Mouse (Mus musculus) heart, postnatal 10 days (tissue): ENCODE measurements around the gene Trabd2b. TPM values are rescaled to one million over a fixed set of nuclear protein-coding genes. Genes with fewer than 3 reads are reported as not detected.

ENCODE experiments used
- DNase-seq, 2 experiments: peaks; one replicate each; pipeline ENCODE4 v3.0.0; 2021
- intact Hi-C: fragments of 180-260 bp; cut with DNase I; formaldehyde crosslinking; loops from one replicate; pipeline ENCODE4 v1.15.1; 2025
- total RNA-seq, 2 experiments: library from RNA; stranded (reverse); gene quantifications; 2 replicates each; pipeline ENCODE4 v1.2.3; 2021

Trabd2b gene
- total RNA-seq, 2 experiments from 2014 or later: 21.1 to 25.6 TPM

DNA sequence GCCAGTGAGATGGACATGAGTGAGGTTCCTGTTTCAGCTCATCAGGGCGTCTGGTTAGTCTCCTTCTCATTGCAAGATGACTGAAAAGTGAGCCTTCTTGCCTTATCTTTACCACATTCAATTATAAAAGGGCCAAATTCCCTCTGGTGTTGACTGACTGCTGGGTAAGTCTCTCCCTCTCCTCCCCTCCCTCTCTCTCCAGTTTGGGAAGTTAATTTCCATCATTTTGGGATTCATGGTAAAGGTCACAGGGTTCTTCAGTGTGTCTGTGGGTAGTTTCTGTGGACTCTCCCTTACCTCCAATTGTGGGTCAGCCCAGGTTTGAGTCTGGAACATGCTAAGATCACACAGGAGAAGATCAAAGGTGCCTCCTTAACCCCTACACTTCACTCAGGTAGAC, 28.2 kb downstream of the Trabd2b start:
- intact Hi-C loops: loop anchor here (2.0 kb wide), 1 partner anchor 28 kb away; the partner anchor contains the start of gene Trabd2b

GRCm38 (mm10) chr4:114435381-114435780, 28.9 kb downstream of the Trabd2b start:
- DNase-seq: no peak
- intact Hi-C loops: loop anchor here (2.0 kb wide), 1 partner anchor 29 kb away; the partner anchor contains the start of gene Trabd2b

More for the DNA sequence above, 28.2 kb downstream of the Trabd2b start:
- no peak for DNase-seq

DNA sequence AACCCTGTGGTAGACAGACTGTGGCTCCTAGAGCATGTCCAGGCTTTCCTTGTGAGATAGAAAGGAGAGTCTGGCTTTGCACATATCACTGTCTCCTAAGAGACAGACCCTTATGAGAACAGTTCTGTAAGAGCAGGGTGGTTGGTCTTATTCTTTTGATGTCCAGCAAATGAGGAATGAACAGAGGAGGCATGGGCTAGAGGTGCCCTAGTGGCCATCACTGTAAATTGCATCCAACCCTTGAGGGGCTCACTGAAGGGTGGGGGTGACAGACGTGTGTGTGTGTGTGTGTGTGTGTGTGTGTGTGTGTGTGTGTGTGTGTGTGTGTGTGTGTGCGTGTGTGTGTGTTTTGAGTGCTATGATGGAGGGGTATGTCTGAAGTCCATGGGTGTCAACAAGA, 32.2 kb downstream of the Trabd2b start:
- DNase-seq: no peak
- intact Hi-C loops: no loop called here

DNA sequence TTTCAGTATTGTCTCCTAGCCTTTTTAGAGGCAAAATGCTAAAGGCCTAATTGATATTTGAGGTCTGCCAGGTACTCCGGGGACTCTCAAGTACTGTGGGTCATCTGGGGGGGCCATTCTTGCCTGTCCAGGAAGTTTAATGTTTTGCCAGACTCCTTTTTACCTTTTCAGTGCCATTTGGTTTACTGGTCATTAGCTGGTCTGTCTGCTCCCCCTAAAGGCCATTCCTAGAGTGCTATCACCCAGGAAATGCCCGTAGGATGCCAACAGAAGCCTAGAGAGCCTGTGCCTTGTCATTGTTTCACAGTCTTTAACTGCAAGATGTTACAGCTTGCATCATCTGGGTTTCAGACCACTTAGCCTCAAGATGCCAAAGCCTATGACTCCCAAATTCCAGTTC, 35.7 kb downstream of the Trabd2b start:
- peak in 1 of 2 experiments; percentile 36 for DNase-seq
- intact Hi-C loops: loop anchor here (5.0 kb wide), 1 partner anchor 95 kb away; no protein-coding TSS in a partner anchor

- no peak for DNase-seq
- intact Hi-C loops: loop anchor here (5.0 kb wide), 1 partner anchor 95 kb away; no protein-coding TSS in a partner anchor
Measured at GRCm38 (mm10) chr4:114442661-114443060, 36.1 kb downstream of the Trabd2b start.

DNA sequence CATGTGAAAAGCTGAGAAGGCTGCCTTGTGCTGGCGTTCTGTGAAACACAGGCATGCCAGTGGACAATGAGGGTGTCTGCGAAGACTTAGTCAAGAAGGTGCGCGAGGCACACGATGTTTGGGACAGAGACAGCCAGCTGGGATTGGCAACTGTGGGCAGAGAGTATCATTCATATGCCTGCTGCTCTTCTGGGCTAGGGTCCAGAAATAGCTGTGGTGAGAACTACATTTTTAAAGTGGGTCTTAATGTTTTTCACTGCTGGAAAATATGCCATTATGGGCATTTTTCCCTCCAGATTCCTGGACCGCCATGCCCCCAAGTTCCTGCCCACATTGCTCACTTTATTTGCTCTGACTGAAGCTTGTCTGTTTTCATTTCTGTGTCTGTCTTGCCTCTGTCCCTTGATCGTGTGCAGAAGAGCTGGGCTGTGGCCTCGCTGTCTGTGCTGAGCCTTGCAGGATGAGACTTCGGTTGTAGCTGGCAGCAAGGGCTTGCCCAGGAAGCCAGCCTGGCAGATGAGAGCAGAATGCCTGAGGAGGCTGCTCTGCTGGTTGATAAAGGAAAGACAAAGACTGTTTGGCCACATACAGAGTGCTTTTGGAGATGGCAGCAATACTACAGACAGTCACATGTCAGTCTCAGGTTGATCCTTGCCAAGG, 42.0 kb downstream of the Trabd2b start:
- intact Hi-C loops: no loop called here
- DNase-seq: no peak

DNA sequence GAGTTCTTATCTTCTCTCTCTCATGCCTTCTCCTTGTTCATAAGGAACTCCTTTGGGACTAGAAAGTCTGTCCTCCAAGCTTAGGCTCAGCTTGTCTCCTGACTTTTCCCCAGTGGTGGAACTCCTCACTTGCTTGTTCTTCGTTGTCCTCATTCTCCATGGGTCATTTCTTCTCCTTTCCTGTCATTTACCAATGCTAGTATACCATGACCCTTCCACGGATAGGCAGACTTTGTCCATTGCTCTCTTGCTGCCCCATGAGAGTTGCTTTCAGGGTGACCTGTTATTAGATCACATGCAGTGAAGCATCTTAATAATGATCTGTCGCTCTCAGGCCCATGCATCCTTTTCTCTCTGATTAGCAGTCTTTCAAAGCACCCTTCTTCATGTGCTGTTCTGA, 46.6 kb downstream of the Trabd2b start:
- no peak for DNase-seq
- intact Hi-C loops: no loop called here

GRCm38 (mm10) chr4:114454016-114454415, 47.5 kb downstream of the Trabd2b start:
- intact Hi-C loops: no loop called here
- DNase-seq: no peak

DNA sequence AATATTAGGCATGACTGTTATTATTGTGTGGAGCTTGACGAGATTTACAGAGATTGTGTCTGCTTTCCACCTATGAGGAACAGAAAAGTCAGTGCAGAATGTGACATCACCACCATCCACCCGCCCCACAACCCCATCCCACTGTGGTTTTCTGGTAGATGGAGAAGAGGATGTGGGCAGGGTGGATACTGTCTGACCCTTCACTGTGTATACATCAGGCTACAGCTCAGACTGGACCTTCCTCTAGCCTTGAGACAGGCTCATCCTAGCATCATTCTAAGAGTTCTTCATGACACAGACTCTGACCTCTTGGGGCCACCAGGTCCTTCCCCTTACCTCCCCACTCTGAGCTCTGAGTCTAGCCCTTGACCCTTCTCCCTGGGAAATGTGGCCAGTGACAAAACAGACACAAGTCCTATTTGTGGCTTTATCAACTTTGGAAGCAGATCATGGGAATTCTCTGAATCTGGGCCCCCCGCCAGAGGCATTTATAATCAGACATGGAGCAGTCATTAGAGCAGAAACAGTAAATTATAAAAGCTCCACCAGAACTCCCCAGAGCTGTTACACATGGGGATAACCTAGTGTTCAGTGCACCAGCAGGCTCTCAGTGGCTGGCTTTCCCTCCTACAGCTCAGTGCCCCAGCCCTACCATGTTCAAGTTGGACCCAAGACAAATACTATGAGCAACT, 48.1 kb downstream of the Trabd2b start:
- intact Hi-C loops: no loop called here
- DNase-seq: peak; percentile 86 to 89

DNA sequence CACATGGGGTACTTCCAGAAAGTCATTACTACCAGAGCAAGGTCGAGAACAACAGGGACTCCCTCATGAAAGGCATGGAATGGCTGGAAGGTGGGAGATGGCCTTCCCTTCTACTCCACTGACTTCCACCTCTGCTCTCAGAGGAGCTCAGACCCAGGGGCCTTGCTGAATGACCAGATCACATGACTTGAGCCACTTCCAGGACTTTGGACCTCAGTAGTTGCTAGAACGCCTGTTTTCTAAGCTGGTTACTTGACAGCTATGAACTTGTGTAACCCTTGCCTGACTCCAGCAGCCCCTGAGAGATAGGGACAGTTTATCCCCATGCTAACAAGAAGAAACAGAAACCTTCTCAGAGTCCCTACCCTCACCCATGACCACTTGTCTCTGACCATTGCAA, 50.6 kb downstream of the Trabd2b start:
- no peak for DNase-seq
- intact Hi-C loops: no loop called here

DNA sequence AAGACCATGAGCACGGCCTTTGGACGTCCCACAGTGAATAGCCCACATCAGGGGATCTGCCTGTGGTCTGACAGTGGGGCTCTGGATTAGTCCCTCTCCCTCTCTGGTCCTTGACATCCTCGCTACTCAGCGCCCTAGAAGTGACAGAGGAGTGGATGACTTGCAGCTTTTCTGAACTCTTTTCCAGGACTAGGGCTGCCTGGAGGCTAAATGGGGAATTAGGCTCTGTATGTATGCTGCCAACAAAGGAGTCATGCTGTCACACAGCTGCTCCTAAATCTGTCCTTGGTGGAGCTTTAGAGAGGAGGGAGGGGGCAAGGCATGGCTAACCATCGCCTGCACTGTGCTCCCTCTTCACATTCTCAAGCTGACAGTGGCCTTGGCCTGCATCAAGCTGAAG, 53.1 kb downstream of the Trabd2b start:
- DNase-seq: peak; percentile 64 to 79
- intact Hi-C loops: no loop called here

- intact Hi-C loops: loop anchor here (2.0 kb wide), 1 partner anchor 50 kb away; no protein-coding TSS in a partner anchor
- peak; percentile 47 to 61 for DNase-seq
Measured at GRCm38 (mm10) chr4:114460401-114460800, 53.9 kb downstream of the Trabd2b start.

DNA sequence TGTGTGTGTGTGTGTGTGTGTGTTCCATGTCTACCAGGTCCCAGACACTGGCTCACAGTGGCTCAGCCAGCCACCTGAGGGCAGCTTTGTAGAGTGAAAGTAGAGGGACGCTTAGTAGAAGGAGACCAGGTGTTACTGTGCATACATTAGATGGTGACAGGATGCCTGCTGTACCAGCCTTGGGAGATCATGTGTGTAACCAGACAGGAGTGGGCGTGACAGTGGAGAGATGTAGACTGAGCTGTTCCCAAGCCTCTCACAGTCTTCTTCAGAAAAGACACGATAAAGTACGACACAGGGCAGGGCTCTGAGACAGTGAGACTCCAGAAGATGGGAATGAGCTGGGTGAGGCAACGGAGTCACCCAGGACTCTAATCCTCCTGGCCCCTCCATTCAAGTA, 54.6 kb downstream of the Trabd2b start:
- no peak for DNase-seq
- intact Hi-C loops: loop anchor here (2.0 kb wide), 1 partner anchor 50 kb away; no protein-coding TSS in a partner anchor

GRCm38 (mm10) chr4:114465641-114466040, 59.1 kb downstream of the Trabd2b start:
- peak in 1 of 2 experiments; percentile 57 for DNase-seq

GRCm38 (mm10) chr4:114467371-114468094, 61.0 kb downstream of the Trabd2b start:
- intact Hi-C loops: no loop called here
- no peak for DNase-seq

More at GRCm38 (mm10) chr4:114465641-114466040, 59.1 kb downstream of the Trabd2b start:
- intact Hi-C loops: no loop called here

- no peak for DNase-seq
- intact Hi-C loops: no loop called here
Measured at GRCm38 (mm10) chr4:114468095-114468429, 61.5 kb downstream of the Trabd2b start.

DNA sequence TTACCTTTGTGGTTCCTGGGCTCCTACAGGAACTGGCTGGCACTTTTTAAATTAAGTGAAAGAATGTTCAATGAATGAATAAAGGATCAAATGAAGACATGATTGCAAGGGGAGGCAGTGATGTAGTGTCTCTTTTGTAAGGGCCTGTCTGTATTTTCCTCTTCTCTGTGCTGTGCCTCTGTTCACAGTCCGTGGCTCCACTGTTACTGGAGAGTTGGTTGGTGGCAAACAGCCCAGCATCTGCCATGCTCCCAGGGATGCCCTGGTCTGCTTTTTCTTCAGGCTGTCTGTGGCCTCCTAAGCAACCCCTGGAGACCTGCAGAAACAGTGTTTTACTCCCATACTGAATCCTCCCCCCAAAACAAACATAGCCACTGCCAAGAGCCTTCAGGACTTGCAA, 63.4 kb downstream of the Trabd2b start:
- intact Hi-C loops: loop anchor here (5.0 to 10.0 kb wide), 2 partner anchors 125 to 167 kb away; no protein-coding TSS in a partner anchor
- no peak for DNase-seq

GRCm38 (mm10) chr4:114472143-114472542, 65.6 kb downstream of the Trabd2b start:
- DNase-seq: peak; percentile 79
- intact Hi-C loops: loop anchor here (5.0 to 10.0 kb wide), 2 partner anchors 127 to 165 kb away; no protein-coding TSS in a partner anchor

- intact Hi-C loops: loop anchor here (10.0 kb wide), 1 partner anchor 132 kb away; no protein-coding TSS in a partner anchor
- DNase-seq: no peak
Measured at GRCm38 (mm10) chr4:114476316-114476715, 69.8 kb downstream of the Trabd2b start.

GRCm38 (mm10) chr4:114477082-114477771, 70.7 kb downstream of the Trabd2b start:
- DNase-seq: peak in 1 of 2 experiments; percentile 39
- intact Hi-C loops: loop anchor here (10.0 kb wide), 1 partner anchor 132 kb away; no protein-coding TSS in a partner anchor
